Mouse (Mus musculus) spleen, adult 12 weeks (tissue): ENCODE data around the gene Tfip11.

Experiments
- DNase-seq: peaks from one replicate; pipeline ENCODE4 v3.0.0; 2022; ENCODE audit warnings: low spot score

The Tfip11 gene

GRCm38 (mm10) chr5:112325546-112326445 lies at the start of gene Tfip11:
Gene Tfip11, plus strand, starts transcription at chr5:112326358.
- DNase-seq = peak; percentile 88

GRCm38 (mm10) chr5:112276907-112277348 lies 49.2 kb upstream of the Tfip11 start:
- DNase-seq = no peak

- no peak for DNase-seq
Observed at GRCm38 (mm10) chr5:112277906-112278470, 48.2 kb upstream of the Tfip11 start.

GRCm38 (mm10) chr5:112279181-112280021 lies 46.8 kb upstream of the Tfip11 start:
- no peak for DNase-seq

- DNase-seq = no peak
Observed at GRCm38 (mm10) chr5:112280151-112280550, 46.0 kb upstream of the Tfip11 start.

GRCm38 (mm10) chr5:112280863-112281660 lies 45.1 kb upstream of the Tfip11 start:
- DNase-seq = no peak

GRCm38 (mm10) chr5:112281676-112282075 lies 44.5 kb upstream of the Tfip11 start:
- DNase-seq = no peak

- no peak for DNase-seq
Observed at GRCm38 (mm10) chr5:112282123-112282779, 43.9 kb upstream of the Tfip11 start.

GRCm38 (mm10) chr5:112282780-112283482 lies 43.2 kb upstream of the Tfip11 start:
- DNase-seq = no peak

- DNase-seq = no peak
Observed at GRCm38 (mm10) chr5:112283543-112284202, 42.5 kb upstream of the Tfip11 start.

- DNase-seq = no peak
Observed at GRCm38 (mm10) chr5:112284203-112284582, 42.0 kb upstream of the Tfip11 start.

GRCm38 (mm10) chr5:112285548-112286085 lies 40.5 kb upstream of the Tfip11 start:
- no peak for DNase-seq

- no peak for DNase-seq
Observed at GRCm38 (mm10) chr5:112286608-112286983, 39.6 kb upstream of the Tfip11 start.

GRCm38 (mm10) chr5:112286984-112287641 lies 39.0 kb upstream of the Tfip11 start:
- no peak for DNase-seq

- DNase-seq = no peak
Observed at GRCm38 (mm10) chr5:112287652-112288051, 38.5 kb upstream of the Tfip11 start.

- no peak for DNase-seq
Observed at GRCm38 (mm10) chr5:112288193-112289141, 37.7 kb upstream of the Tfip11 start.

GRCm38 (mm10) chr5:112289236-112289635 lies 36.9 kb upstream of the Tfip11 start:
- DNase-seq = no peak
